Mouse (Mus musculus) embryo, embryonic 11 days (tissue): ENCODE results near the gene Coro1b.

Experiments used
- DNase-seq: peaks from one replicate; pipeline ENCODE4 v3.0.0-alpha.2; 2015

Gene Coro1b

DNA sequence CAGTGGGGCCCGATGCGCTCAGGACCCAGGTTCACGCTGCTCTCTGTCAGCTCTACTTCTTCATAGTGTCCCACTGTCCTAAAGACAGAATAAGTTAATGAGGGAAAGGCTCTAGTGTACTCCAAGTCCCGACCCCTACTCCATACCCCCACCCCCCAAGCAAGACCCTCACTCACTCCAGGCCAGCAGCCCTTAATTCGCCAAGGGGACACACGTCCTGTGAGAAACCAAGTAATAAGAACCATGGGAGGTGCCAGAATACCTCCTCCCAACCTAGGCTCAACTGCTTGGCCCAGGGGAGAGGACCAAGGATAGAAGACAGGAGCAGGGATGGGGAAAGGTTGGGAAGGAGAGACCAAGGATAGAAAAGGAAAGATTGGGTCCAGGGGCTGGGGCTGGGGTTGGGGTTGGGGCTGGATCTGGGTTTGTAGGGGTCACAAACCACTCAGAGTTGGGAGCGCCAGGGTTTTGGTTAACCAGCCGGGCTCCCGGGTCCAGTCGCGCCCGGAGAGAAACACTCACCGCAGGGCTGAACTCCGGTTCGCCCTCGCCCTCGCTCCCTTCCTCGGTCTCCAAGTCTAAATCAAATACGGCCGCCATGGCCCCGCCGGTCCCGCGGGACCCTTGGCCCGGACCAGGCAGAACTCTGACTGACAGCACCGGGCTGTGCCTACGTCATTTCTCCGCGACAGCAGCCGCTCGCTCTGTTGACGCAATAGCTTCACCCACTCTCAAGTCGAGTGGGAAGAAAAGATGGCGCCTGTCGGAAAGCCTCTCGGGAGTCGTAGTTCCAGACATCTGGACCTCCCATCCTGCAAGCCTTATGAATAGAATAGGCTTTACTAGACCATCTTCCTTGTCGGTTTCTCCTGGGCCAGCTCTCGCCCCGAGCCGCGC, 14.5 kb downstream of the Coro1b start, which contains the start of gene Rps6kb2:
Rps6kb2 (minus strand) TSS at position 709 of the 897 bp plus-strand sequence.
- peak; percentile 97 for DNase-seq

DNA sequence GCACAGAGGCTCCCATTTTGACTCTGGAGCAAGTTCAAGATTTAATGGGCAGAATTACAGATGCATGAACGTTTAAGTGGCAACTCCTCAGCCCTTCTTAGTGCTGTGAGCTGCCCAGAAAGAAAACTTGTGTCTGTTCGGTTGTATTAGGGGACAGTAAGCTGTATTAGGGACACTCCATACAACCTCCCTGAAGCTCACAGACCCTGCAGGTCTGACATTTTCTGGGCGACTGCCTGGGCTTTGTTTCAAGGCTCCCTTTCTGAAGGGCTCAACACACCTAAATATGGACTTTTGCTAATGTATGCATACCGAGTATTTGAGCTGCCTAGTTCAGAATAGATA, 15.1 kb downstream of the Coro1b start:
- no peak for DNase-seq

- DNase-seq: no peak
These were observed 15.7 kb downstream of the Coro1b start for GRCm38 (mm10) chr19:4164100-4164499.

DNA sequence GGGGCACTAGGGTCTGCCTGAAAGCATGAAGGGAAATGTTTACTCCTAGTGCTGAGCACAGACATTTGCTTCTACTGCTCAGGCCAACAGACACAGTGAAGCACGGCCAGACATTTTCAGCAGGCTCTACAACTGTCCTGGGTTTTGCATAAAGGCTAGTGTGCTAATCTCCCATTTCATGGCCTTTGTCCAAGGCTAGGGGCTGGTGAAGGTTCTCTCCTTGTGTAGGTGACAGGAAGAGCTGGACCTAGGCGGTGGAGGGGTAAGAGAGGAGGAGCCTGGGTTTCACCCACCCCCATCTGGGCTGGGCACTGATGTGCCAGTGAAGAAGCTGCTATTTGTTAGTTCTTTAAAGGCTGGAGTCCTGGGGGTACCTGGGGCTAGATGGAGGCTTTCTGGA, 16.3 kb downstream of the Coro1b start:
- no peak for DNase-seq

- DNase-seq: no peak
These were observed 18.5 kb downstream of the Coro1b start for GRCm38 (mm10) chr19:4166678-4167476.

DNA sequence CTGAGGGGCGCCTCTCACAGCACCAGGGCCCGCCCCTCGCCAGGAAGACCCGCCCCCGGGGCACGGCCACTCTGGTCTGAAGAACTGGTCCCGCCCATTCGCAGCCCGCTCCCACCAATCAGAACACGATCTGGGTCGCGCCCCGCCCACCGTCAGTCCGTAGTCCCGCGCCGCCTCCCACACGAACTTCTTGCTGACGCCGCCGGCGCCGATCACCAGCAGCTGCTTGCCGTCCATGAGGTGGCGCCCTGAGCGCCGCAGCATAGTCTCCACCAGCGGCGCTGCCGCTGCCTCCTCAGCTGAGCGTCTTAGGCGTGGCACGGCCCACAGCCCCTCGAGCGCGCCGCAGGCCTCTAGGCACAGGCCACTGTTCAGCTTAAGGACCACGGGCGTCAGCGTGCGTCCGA, 21.0 kb downstream of the Coro1b start:
- DNase-seq: peak; percentile 99

DNA sequence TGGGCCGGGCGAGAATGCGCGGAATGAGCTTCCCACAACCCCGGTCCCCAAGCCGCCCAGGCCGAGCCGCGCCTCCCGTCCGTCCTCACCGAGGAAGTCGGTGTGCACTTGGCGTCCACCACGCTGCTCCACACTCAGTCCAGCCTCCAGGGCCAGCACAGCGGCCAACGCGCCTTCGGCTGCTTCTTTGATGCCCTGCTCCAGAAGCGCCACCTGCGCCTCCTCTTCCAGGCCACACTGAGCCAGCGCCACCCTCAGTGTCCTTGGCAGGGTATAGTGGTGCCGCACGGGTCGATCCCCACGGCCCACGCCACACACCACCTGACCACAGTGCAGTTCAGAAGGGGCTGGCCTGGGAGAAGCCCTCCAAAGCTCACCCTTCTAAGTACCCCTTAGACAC, 21.4 kb downstream of the Coro1b start:
- DNase-seq: no peak

DNA sequence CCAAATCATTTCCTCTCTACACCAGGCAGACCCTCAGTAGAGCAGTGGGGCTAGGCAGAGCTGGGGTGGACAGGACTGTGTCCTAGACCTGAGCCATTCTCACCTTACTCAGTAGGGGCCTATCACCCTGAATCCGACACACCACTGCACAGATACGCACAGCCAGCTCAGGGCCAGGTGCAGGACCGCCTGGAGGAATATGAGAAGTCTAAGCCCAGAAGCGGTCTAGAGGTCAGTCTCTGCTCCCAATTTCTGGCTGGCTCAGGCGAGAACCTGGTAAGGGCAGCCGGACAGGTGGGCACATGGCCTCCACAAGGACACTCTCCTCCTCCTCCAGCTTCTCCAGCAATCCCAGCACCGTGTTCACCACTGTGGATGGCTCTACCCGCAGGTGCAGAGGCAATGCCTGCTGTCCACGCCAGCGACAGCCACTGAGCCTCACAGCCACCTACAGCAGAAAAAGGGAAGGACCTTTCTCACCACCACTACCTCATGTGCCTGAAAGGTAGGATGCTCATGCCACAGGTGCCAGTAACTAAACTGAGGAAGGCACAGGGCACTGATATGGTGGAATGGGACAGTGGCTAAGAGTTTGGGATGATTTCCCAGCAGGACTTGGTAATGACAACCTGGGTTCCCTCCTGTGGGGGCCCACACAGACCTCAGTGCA, 22.4 kb downstream of the Coro1b start:
- DNase-seq: no peak

DNA sequence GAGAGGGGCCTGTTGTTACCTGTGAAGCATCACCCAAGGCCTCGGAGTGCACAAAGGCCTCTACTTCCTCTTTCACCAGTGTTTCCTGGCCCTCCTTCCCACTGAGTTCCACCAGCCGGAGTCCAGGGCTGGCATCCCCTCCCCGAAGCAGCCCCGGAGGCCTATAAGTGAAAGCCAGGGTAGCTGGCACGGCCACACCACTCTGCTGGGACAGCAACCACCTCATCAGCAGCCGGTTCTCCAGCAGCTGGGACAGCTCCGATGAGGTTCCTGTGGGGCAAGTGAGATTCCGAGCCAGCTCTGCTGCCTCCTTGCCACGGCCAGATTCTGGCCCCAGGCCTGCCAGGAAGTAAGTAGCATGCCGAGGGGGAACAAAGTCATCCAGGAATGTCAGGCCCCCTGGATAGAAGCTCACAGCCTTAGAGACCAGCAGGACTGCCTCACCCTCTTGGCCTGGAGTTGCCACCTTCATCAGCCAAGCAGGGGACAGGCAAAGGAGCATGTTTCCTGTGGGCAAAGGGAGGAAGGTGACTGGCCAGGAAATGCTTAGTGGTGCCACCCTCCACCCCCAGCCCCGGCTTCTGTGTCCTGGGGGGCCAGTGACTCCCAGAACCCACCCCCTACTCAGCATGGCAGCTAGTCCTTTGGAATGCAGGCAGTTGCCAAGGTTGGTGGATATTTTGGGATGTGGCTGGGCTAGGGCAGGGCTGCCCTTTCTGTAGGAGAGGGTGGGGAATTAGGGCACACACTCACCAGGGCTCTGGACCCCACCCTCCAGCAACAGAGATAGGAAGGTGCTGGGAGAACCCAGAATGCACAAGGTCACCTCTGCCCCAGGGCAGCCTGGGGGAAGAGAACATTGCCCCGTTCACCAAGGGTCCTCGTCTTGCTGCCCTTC, 23.2 kb downstream of the Coro1b start:
- no peak for DNase-seq

- DNase-seq: no peak
These were observed 24.5 kb downstream of the Coro1b start for GRCm38 (mm10) chr19:4172925-4173324.

GRCm38 (mm10) chr19:4175368-4175947, 27.0 kb downstream of the Coro1b start, which contains the start of gene Carns1:
Gene Carns1 (minus strand): TSS chr19:4175479.
- DNase-seq: peak; percentile 50

GRCm38 (mm10) chr19:4180411-4180810, 32.0 kb downstream of the Coro1b start:
- DNase-seq: no peak

DNA sequence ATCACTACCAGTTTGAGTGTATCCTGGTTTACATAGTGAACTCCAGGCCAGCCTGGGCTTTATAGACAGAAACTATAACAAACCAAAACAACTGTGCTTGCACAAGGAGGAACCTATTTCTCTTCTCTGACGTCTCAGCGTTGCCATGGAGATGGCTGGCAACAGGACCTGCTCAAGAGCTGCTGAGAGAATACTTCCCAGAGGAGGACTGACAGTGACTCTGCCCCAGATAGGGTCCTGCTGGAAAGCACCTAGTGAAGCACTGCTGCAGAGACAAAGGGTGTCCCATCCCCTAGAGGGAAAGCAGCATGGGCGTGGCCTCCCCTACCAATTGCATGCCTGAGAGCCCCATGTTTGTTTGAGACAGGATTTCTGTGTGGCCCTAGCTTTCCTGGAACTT, 33.5 kb downstream of the Coro1b start:
- peak; percentile 46 for DNase-seq

- no peak for DNase-seq
These were observed 35.3 kb downstream of the Coro1b start for GRCm38 (mm10) chr19:4183689-4184088.

- peak; percentile 30 for DNase-seq
These were observed 36.9 kb downstream of the Coro1b start for GRCm38 (mm10) chr19:4184976-4185975.

GRCm38 (mm10) chr19:4187303-4187702, 38.9 kb downstream of the Coro1b start:
- no peak for DNase-seq

GRCm38 (mm10) chr19:4189051-4189620, 40.7 kb downstream of the Coro1b start:
- no peak for DNase-seq

DNA sequence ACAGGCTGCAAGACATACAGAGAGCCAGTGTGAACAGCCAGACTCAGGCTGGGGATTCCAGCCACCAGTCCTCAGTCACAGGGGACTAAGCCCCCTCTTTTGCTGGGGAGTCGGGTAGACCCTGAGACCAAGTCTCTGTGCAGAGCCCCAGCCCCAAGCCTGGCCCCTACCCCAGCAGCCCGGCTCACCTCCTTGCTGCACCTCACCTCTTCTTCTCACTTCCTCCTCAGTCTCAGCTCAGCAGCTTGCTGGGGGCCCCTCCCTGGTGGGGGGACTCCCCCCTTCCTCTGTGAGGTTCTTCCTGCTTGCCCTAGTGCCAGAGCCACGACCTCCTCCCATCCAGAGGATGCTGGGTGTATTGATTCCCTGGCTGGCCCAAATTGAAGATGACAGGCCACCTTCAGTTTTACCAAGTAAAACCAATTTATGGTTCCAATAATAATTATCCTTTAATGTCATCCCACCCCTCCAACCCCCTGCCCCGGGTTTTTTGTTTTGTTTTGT, 42.5 kb downstream of the Coro1b start, which contains the start of gene Tbc1d10c:
Tbc1d10c (minus strand) TSS at position 454 of the 504 bp plus-strand sequence.
- no peak for DNase-seq

GRCm38 (mm10) chr19:4191528-4192250, 43.3 kb downstream of the Coro1b start, which contains the start of gene Ppp1ca:
Gene Ppp1ca (plus strand): TSS chr19:4192065.
- DNase-seq: peak; percentile 98
